Mouse (Mus musculus) CD4-positive, CD25-positive, alpha-beta regulatory T cell, adult 9 weeks (primary cell): ENCODE data around the gene Gm47969. TPM values are rescaled to one million over a fixed set of nuclear protein-coding genes. Genes with fewer than 3 reads are reported as not detected.

Experiments
- polyA plus RNA-seq: library from polyadenylated mRNA; unstranded; fragments of 100-300 nt; shearing (Covaris generic); gene quantifications from one replicate; pipeline ENCODE4 v1.2.1, GENCODE M21; 2017

Gm47969 gene
- polyA plus RNA-seq = not detected

DNA sequence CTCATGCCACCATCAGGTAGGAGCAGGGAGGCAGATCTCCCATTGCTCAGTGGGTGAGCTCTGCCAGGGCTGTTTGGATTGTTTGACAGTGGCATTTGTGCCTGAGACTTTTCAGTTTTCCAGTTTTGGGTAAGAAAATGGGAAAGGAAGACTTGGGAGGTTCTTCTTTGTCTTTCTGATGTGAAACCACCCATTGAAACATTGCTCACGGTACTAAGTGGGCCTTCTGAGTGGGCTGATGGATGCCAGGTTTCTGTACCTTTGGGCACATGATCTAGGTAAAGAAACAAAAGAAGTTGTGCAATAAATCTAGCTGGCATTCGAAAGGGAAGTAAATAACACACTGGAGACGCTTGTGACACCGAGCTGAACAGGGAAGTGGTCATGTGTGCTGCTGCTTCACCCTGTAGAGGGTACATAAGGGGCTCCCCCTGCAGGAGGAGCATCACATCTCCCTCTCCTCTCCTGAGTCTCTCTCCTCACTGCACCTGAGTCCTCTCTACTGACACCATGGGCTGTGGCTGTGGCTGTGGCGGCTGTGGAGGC, at the start of gene Gm47969:
Gene Gm47969 (plus strand): TSS at position 51 of the 546 bp plus-strand sequence.

GRCm38 (mm10) chr1:83000306-83000705, 44.4 kb upstream of the Gm47969 start, which contains the start of gene Gm47959:
Gene Gm47959 (plus strand): TSS chr1:83000548.

GRCm38 (mm10) chr1:83038109-83038672, 6.5 kb upstream of the Gm47969 start, which contains the start of gene Slc19a3:
Gene Slc19a3 (minus strand): TSS chr1:83038448.

DNA sequence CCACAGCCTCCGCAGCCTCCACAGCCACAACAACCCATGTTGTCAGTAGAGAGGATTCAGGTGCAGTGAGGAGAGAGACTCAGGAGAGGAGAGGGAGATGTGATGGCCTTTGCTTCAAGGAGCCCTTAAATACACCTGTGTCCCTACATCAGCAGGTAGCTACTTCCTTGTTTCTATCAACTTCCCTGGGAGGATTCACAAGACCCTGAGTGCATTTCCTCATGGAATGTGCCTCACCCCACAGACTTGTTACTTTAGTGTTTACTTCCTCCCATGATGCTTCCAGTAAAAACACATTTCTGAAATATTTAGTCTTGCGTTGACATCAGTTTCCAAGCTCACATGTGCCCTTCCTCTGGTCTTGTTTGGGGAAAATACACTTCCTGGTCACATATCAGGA, 2.4 kb upstream of the Gm47969 start, which contains the start of gene Krtap28-10:
Gene Krtap28-10 (minus strand): TSS at position 101 of the 400 bp plus-strand sequence.

GRCm38 (mm10) chr1:83059278-83059677, 14.5 kb downstream of the Gm47969 start, which contains the start of gene A030005K14Rik:
Gene A030005K14Rik (minus strand): TSS chr1:83059378.

DNA sequence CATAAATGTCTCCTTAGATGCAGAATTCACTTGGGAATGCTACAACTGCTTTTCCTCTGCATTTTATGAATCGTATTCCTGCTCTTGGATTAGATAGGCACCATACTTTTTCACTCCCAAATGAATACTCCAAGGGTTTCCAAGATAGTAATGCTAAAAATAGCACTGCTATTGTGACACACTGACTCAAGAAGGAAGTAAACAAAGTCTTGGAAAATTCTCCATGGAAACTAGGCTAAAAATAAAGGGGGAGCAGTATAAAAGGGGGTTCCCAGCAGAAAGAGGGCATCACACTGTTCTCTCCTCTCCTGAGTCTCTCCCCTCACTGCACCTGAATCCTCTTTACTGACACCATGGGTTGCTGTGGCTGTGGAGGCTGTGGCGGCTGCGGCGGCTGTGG, 15.9 kb downstream of the Gm47969 start, which contains the start of gene Krtap28-13:
Gene Krtap28-13 (plus strand): TSS at position 288 of the 400 bp plus-strand sequence.

Other genes with a start within 250 kb of the Gm47969 start
- gene Agfg1, start 205.4 kb upstream of the Gm47969 start, polyA plus RNA-seq = 17.9 TPM
- gene A030005L19Rik, start 131.6 kb upstream of the Gm47969 start, polyA plus RNA-seq = 0.58 TPM
- not detected for gene A030014E15Rik, start 120.0 kb upstream of the Gm47969 start, polyA plus RNA-seq
- not detected for gene Gm6217, start 113.5 kb upstream of the Gm47969 start, polyA plus RNA-seq
- not detected for gene A030003K21Rik, start 101.5 kb upstream of the Gm47969 start, polyA plus RNA-seq
- gene Gm7544, start 88.9 kb upstream of the Gm47969 start, polyA plus RNA-seq = not detected
- not detected for gene Gm47955, start 84.6 kb upstream of the Gm47969 start, polyA plus RNA-seq
- gene Gm47959, start 44.4 kb upstream of the Gm47969 start, polyA plus RNA-seq = not detected
- gene Slc19a3, start 6.5 kb upstream of the Gm47969 start, polyA plus RNA-seq = not detected
- gene Krtap28-10, start 2.5 kb upstream of the Gm47969 start, polyA plus RNA-seq = not detected
- gene A030005K14Rik, start 14.4 kb downstream of the Gm47969 start, polyA plus RNA-seq = not detected
- not detected for gene Krtap28-13, start 16.0 kb downstream of the Gm47969 start, polyA plus RNA-seq
- 1.8 TPM for gene Ccl20, start 71.8 kb downstream of the Gm47969 start, polyA plus RNA-seq
- gene Daw1, start 114.8 kb downstream of the Gm47969 start, polyA plus RNA-seq = 0.33 TPM